Mouse (Mus musculus) ES-E14 (cell line): Measurements from ENCODE around the gene Ddah2. TPM values are rescaled to one million over a fixed set of nuclear protein-coding genes. Genes with fewer than 3 reads are reported as not detected.

Experiments
- DNase-seq: peaks from one replicate; pipeline ENCODE4 v3.0.0-alpha.2; 2013; ENCODE audit warnings: low read depth, low spot score
- H3K27ac ChIP-seq: 2 replicates; pipeline ENCODE4 v1.5.1; 2012; ENCODE audit warnings: low read depth, mild to moderate bottlenecking, low read length, moderate library complexity, mixed read lengths; ENCODE audit not compliant: poor library complexity, insufficient read depth, severe bottlenecking
- H3K36me3 ChIP-seq: 2 replicates; pipeline ENCODE4 v1.6.1; 2012; ENCODE audit warnings: mild to moderate bottlenecking, low read length, moderate library complexity, mixed read lengths; ENCODE audit not compliant: control insufficient read depth, poor library complexity, insufficient read depth, severe bottlenecking
- H3K4me1 ChIP-seq, 2 experiments: fragments of 150-350 bp in 1 of 2; sonication (generic) in 1 of 2; 2 replicates each; pipeline ENCODE4 v1.6.1; 2012; ENCODE audit warnings: low read length in 2 of 2, mild to moderate bottlenecking in 1 of 2, mixed read lengths in 1 of 2; ENCODE audit not compliant: control insufficient read depth in 2 of 2, insufficient read depth in 2 of 2, poor library complexity in 1 of 2
- H3K4me3 ChIP-seq, 2 experiments: fragments of 150-350 bp in 1 of 2; sonication (generic) in 1 of 2; 2 replicates each; pipeline ENCODE4 v1.5.1; 2012; ENCODE audit warnings: low read length in 2 of 2, low read depth in 1 of 2, mild to moderate bottlenecking in 1 of 2, mixed read lengths in 1 of 2; ENCODE audit not compliant: insufficient read depth in 1 of 2, poor library complexity in 1 of 2, severe bottlenecking in 1 of 2
- H3K9ac ChIP-seq: 2 replicates; pipeline ENCODE4 v1.6.1; 2012; ENCODE audit warnings: low read depth, mild to moderate bottlenecking, low read length, mixed read lengths; ENCODE audit not compliant: poor library complexity, insufficient read depth, severe bottlenecking
- H3K9me3 ChIP-seq: fragments of 150-350 bp; sonication (generic); 2 replicates; pipeline ENCODE4 v1.6.1; 2012; ENCODE audit warnings: low read depth, mild to moderate bottlenecking, low read length; ENCODE audit not compliant: control insufficient read depth, insufficient read depth
- CHD2 ChIP-seq: IDR thresholded peaks from 2 replicates; pipeline ENCODE4 v1.6.1; 2014; ENCODE audit warnings: mild to moderate bottlenecking, low read depth, low read length, inconsistent platforms
- HCFC1 ChIP-seq: IDR thresholded peaks from 2 replicates; pipeline ENCODE4 v1.6.1; 2012; ENCODE audit warnings: low read length, inconsistent platforms, borderline replicate concordance; ENCODE audit not compliant: insufficient read depth
- MAFK ChIP-seq: IDR thresholded peaks from 2 replicates; pipeline ENCODE4 v1.6.1; 2014; ENCODE audit warnings: mild to moderate bottlenecking, low read depth, low read length, inconsistent platforms; ENCODE audit not compliant: insufficient read depth
- ZC3H11A ChIP-seq: IDR thresholded peaks from 2 replicates; pipeline ENCODE4 v1.6.1; 2012; ENCODE audit warnings: low read depth, mild to moderate bottlenecking, inconsistent platforms, low read length, borderline replicate concordance
- ZNF384 ChIP-seq: IDR thresholded peaks from 2 replicates; pipeline ENCODE4 v1.6.1; 2012; ENCODE audit warnings: low read depth, low read length, inconsistent platforms
- in situ Hi-C, 2 experiments: fragments of 600-800 bp; cut with MboI; formaldehyde crosslinking; loops; one replicate each; pipeline ENCODE4 v1.15.1; 2025; ENCODE audit warnings: low sequenced_read_pairs in 2 of 2, inconsistent platforms in 1 of 2; ENCODE audit not compliant: unreplicated experiment in 2 of 2
- total RNA-seq: library from RNA; depleted of rRNA; stranded (reverse); fragments of 300-350 nt; gene quantifications from 2 replicates; pipeline ENCODE4 v1.2.3, GENCODE M21; 2012; rRNA removed

Ddah2 gene
- total RNA-seq, 1 experiment: 45.0 TPM

DNA sequence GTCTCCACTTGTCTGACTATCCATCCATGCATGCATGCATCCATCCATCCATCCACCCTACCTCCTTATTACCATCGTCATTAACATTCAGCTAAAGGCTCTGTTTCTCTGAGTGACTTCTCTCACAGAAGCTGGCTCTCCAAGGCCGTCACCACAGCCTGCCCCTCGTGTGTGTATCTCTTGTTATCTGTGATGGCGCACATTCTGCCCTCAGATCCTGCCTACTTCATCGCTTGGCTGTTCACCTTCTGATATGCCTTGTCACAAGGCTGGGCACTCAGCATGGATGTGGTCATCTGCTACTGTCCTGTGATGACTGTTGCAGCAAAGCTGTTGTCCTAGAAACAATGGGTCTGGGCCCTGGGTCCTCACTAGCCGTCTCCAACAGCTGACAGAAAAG lies 45.9 kb downstream of the Ddah2 start:
- H3K36me3 ChIP-seq: peaks cover 14% of the 10 kb centered on the region; the same call in 1 of the 2 replicates
- H3K9ac ChIP-seq: no peak overlapping the region

DNA sequence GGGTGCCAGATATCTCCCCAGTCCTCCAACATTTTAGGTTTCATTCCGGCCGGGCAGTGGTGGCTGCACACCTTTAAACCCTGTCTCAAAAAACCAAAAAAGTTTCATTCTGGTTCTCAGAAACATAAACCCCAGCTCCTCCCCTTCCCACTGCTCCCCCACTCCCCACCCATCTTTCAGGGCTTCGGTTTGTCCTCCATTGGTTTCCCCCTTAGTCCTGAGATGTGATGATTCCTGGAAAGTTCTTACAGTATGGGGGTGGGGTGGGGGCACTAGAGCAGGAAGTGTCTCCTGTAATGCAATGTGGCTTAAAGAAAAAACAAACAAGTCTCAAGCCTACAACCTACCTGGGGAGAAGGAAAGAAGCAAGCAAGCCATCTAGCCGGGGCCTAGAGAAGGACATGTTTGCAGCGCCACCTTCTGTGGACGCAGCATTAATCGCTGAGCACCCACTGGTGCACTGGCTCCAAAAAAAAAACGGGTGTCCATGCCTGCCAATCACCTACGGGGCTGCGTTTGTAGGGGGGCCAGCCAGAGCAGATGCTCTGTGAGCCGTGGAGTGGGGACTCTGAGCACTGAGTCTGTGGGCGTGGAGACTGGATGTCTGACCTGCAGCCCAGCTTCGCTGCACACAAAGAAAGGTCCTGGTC lies 47.0 kb downstream of the Ddah2 start:
- no peak for TF ChIP-seq CHD2
- no peak; the same call in 1 of the 2 replicates for TF ChIP-seq ZC3H11A
- TF ChIP-seq ZNF384: peak; percentile 62
- TF ChIP-seq MAFK: no peak
- no peak overlapping the region for H3K27ac ChIP-seq
- peaks cover 0 to 3% of the 10 kb centered on the region in 2 experiments; a peak in 1 of 4 replicates for H3K4me1 ChIP-seq
- no peak overlapping the region for H3K9ac ChIP-seq
- peaks cover 12% of the 10 kb centered on the region; the same call in 1 of the 2 replicates for H3K36me3 ChIP-seq
- no peak overlapping the region; a peak in 1 of 4 replicates for H3K4me3 ChIP-seq
- H3K9me3 ChIP-seq: no peaks in the 10 kb centered on the region
- DNase-seq: no peak
- in situ Hi-C loops: loop anchor here in 1 of 2 experiments (25.0 kb wide), 1 partner anchor 94 kb away; the partner anchor contains the start of genes Vars and Vwa7

More for the DNA sequence above, 45.9 kb downstream of the Ddah2 start:
- peaks cover 0 to 7% of the 10 kb centered on the region in 2 experiments; a peak in 1 of 4 replicates for H3K4me1 ChIP-seq
- H3K9me3 ChIP-seq: no peaks in the 10 kb centered on the region
- DNase-seq: no peak
- no peak overlapping the region for H3K27ac ChIP-seq
- in situ Hi-C loops: loop anchor here in 1 of 2 experiments (25.0 kb wide), 1 partner anchor 92 kb away; the partner anchor contains the start of genes Vars and Vwa7
- TF ChIP-seq CHD2 (no peak), MAFK (no peak), ZC3H11A (no peak), ZNF384 (no peak), HCFC1 (no peak)
- H3K4me3 ChIP-seq: no peak overlapping the region

DNA sequence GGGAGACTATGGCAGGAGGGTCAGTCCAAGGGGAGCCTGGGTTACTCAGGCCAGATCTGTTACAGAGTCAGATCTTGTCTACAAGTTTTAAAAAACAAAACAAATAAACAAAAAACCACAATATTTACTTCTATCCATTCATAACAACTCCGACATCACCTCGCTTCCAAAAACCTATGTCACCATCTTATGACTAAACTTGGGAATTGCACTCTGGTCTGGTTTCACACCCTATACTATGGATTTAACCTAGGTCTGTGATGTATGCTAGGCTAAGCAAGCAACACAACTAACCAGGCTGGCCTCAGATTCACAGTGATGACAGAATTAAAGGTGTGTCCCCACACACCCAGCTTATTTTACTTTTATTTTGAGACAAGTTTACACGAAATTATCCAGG lies 47.7 kb downstream of the Ddah2 start:
- in situ Hi-C loops: loop anchor here in 1 of 2 experiments (25.0 kb wide), 1 partner anchor 94 kb away; the partner anchor contains the start of genes Vars and Vwa7
- Histone ChIP-seq H3K27ac (no peak overlapping the region), H3K9me3 (no peaks in the 10 kb centered on the region), H3K4me1 (peaks cover 0 to 3% of the 10 kb centered on the region in 2 experiments; a peak in 1 of 4 replicates), H3K4me3 (no peak overlapping the region), H3K9ac (no peak overlapping the region), H3K36me3 (peaks cover 7% of the 10 kb centered on the region; the same call in 1 of the 2 replicates)
- no peak for DNase-seq
- no peak for TF ChIP-seq MAFK

DNA sequence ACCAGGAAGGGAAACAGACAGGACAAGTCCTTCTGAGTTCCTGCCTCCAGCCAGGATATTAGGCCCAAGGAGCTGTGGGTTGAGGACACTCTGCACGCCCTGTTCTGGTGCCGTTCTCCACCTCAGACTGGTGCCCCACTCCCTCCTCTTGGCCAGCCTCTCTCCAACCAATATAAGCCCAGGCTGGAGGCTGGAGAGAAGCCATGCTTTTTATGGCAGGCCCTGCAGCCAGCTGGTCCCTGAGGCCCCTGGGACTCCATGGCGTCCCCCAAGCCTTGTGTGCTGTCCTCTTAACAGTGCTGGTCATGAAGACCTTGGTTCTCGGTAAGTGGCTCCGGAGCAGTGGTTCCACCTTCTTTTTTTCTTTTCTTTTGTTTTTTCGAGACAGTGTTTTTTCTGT lies 49.3 kb downstream of the Ddah2 start, which contains the start of gene Ly6g5c:
Gene Ly6g5c (plus strand): TSS at position 183 of the 400 bp plus-strand sequence.
- Histone ChIP-seq H3K27ac (no peak within 1 kb of the TSS), H3K9ac (no peak within 1 kb of the TSS), H3K9me3 (no peaks in the 10 kb centered on the region), H3K4me1 (peaks cover 0 to 3% of the 10 kb centered on the region in 2 experiments; a peak in 1 of 4 replicates), H3K4me3 (no peak within 1 kb of the TSS), H3K36me3 (no peaks in the 10 kb centered on the region)
- TF ChIP-seq CHD2: no peak
- no peak for DNase-seq
- in situ Hi-C loops: loop anchor here in 1 of 2 experiments (25.0 kb wide), 1 partner anchor 96 kb away; the partner anchor contains the start of genes Vars and Vwa7

Other genes with a start within 250 kb of the Ddah2 start
- gene Stk19, start 222.1 kb upstream of the Ddah2 start, total RNA-seq: 29.1 and 32.6 TPM in 2 replicates
- 39.0 and 45.2 TPM in 2 replicates for gene Dxo, start 222.0 kb upstream of the Ddah2 start, total RNA-seq
- gene Skiv2l, start 208.8 kb upstream of the Ddah2 start, total RNA-seq: 40.5 and 66.0 TPM in 2 replicates
- 50.2 and 63.4 TPM in 2 replicates for gene Nelfe, start 208.6 kb upstream of the Ddah2 start, total RNA-seq
- gene Cfb, start 196.5 kb upstream of the Ddah2 start, total RNA-seq: 0.16 and 0.18 TPM in 2 replicates
- gene Zbtb12, start 179.6 kb upstream of the Ddah2 start, total RNA-seq: 9.4 and 11.5 TPM in 2 replicates
- 0.31 TPM in 1 of 2 replicates, not detected in the other for gene Gm20547, start 177.0 kb upstream of the Ddah2 start, total RNA-seq
- gene C2, start 160.8 kb upstream of the Ddah2 start, total RNA-seq: 5.0 TPM in 2 replicates
- 124 and 147 TPM in 2 replicates for gene Ehmt2, start 160.6 kb upstream of the Ddah2 start, total RNA-seq
- gene Slc44a4, start 144.6 kb upstream of the Ddah2 start, total RNA-seq: 5.5 and 8.7 TPM in 2 replicates
- 24.0 and 40.6 TPM in 2 replicates for gene Neu1, start 127.8 kb upstream of the Ddah2 start, total RNA-seq
- gene Hspa1b, start 99.8 kb upstream of the Ddah2 start, total RNA-seq: 11.0 and 14.6 TPM in 2 replicates
- gene Gm20481, start 89.1 kb upstream of the Ddah2 start, total RNA-seq: 1.9 TPM in 1 of 2 replicates, not detected in the other
- 5.8 and 5.9 TPM in 2 replicates for gene Hspa1a, start 86.9 kb upstream of the Ddah2 start, total RNA-seq
- gene Hspa1l, start 86.3 kb upstream of the Ddah2 start, total RNA-seq: 0.45 and 0.48 TPM in 2 replicates
- gene Lsm2, start 77.2 kb upstream of the Ddah2 start, total RNA-seq: 52.1 and 64.4 TPM in 2 replicates
- 303 and 453 TPM in 2 replicates for gene Vars, start 58.0 kb upstream of the Ddah2 start, total RNA-seq
- gene Vwa7, start 42.5 kb upstream of the Ddah2 start, total RNA-seq: 0.21 and 0.31 TPM in 2 replicates
- gene Sapcd1, start 31.0 kb upstream of the Ddah2 start, total RNA-seq: 3.1 and 4.7 TPM in 2 replicates
- 2.7 and 3.2 TPM in 2 replicates for gene Msh5, start 12.3 kb upstream of the Ddah2 start, total RNA-seq
- gene Clic1, start 9.1 kb upstream of the Ddah2 start, total RNA-seq: 113 and 133 TPM in 2 replicates
- gene Ly6g6c, start 6.4 kb downstream of the Ddah2 start, total RNA-seq: not detected in 2 replicates
- gene Mpig6b, start 7.1 kb downstream of the Ddah2 start, total RNA-seq: 0.26 TPM in 1 of 2 replicates, not detected in the other
- gene Ly6g6e, start 17.9 kb downstream of the Ddah2 start, total RNA-seq: 13.4 and 36.1 TPM in 2 replicates
- gene Ly6g6d, start 19.0 kb downstream of the Ddah2 start, total RNA-seq: 1.6 and 4.9 TPM in 2 replicates
- not detected in 2 replicates for gene Ly6g6f, start 26.6 kb downstream of the Ddah2 start, total RNA-seq
- 30.7 and 40.4 TPM in 2 replicates for gene Abhd16a, start 30.2 kb downstream of the Ddah2 start, total RNA-seq
- gene Ly6g5c, start 49.2 kb downstream of the Ddah2 start, total RNA-seq: 0.49 TPM in 1 of 2 replicates, not detected in the other
- gene Ly6g5b, start 56.4 kb downstream of the Ddah2 start, total RNA-seq: 1.4 and 1.5 TPM in 2 replicates
- 21.9 and 31.1 TPM in 2 replicates for gene Gpank1, start 62.4 kb downstream of the Ddah2 start, total RNA-seq
- 78.0 and 98.6 TPM in 2 replicates for gene Csnk2b, start 63.0 kb downstream of the Ddah2 start, total RNA-seq
- gene D17H6S53E, start 67.3 kb downstream of the Ddah2 start, total RNA-seq: 11.2 and 11.7 TPM in 2 replicates
- 7.5 and 10.0 TPM in 2 replicates for gene Apom, start 73.0 kb downstream of the Ddah2 start, total RNA-seq
- 208 and 245 TPM in 2 replicates for gene Bag6, start 76.1 kb downstream of the Ddah2 start, total RNA-seq
- 147 and 161 TPM in 2 replicates for gene Prrc2a, start 105.9 kb downstream of the Ddah2 start, total RNA-seq
- gene Aif1, start 117.0 kb downstream of the Ddah2 start, total RNA-seq: not detected in 2 replicates
- gene Lst1, start 129.4 kb downstream of the Ddah2 start, total RNA-seq: 2.6 and 2.7 TPM in 2 replicates
- gene Ltb, start 135.4 kb downstream of the Ddah2 start, total RNA-seq: 10.1 and 19.6 TPM in 2 replicates
- 0.22 TPM in 1 of 2 replicates, not detected in the other for gene Tnf, start 143.0 kb downstream of the Ddah2 start, total RNA-seq
- 0.13 TPM in 1 of 2 replicates, not detected in the other for gene Lta, start 146.3 kb downstream of the Ddah2 start, total RNA-seq
- gene Gm16181, start 161.8 kb downstream of the Ddah2 start, total RNA-seq: not detected in 2 replicates
- gene Atp6v1g2, start 174.6 kb downstream of the Ddah2 start, total RNA-seq: 0.21 and 0.71 TPM in 2 replicates
- gene Nfkbil1, start 176.8 kb downstream of the Ddah2 start, total RNA-seq: 6.1 and 6.6 TPM in 2 replicates
- gene Ddx39b, start 182.7 kb downstream of the Ddah2 start, total RNA-seq: 316 and 414 TPM in 2 replicates
- 30.1 and 44.9 TPM in 2 replicates for gene H2-D1, start 203.7 kb downstream of the Ddah2 start, total RNA-seq